In genomic region chr2:130911691-130912090, GRCm38 (mm10) we compare ENCODE assay signal across 25 mouse cellular contexts. TPM values are rescaled to one million over a fixed set of nuclear protein-coding genes. Genes with fewer than 3 reads are reported as not detected.
A peak's percentile ranks its signal among the peaks of the same experiment; 100 is the strongest.
DNase-seq lines count a peak whose midpoint lies in the region; ATAC-seq and TF ChIP-seq lines count a peak whose summit lies in the region.
"Had no signal": no experiment of that assay in that cellular context is flagged by ENCODE, and none has a peak within 500 bp of the region (broad histone marks: within the 10 kb centered on the region; RNA-seq: fewer than 3 reads in every experiment).

No protein-coding gene starts in this region.

- H3K27ac ChIP-seq in gastrocnemius, adult 2 months: peak overlapping the region; percentile 64
- H3K27ac ChIP-seq in kidney, adult 2 months (ENCODE audit: insufficient read depth, low read depth, low read length): no peak overlapping the region
- H3K27ac ChIP-seq in liver, adult 2 months (replicated peaks; ENCODE audit: insufficient read depth, low read depth, low read length): peak overlapping the region; percentile 83
- no peak overlapping the region for H3K27ac ChIP-seq in liver, embryonic 11.5 days (ENCODE audit: low read depth, low read length)
- H3K27ac ChIP-seq in midbrain, embryonic 11.5 days (ENCODE audit: low read depth, low read length): no peak overlapping the region
- no peak overlapping the region for H3K27ac ChIP-seq in midbrain, embryonic 16.5 days (ENCODE audit: low read length)
- H3K27ac ChIP-seq: embryonic facial prominence, embryonic 10.5 days; embryonic facial prominence, embryonic 12.5 days; forebrain, embryonic 13.5 days had no signal

- no peak for TF ChIP-seq CTCF in gastrocnemius, adult 2 months (IDR thresholded peaks at IDR 0.05)
- TF ChIP-seq CTCF in kidney, adult 2 months (conservative IDR thresholded peaks at IDR 0.05; ENCODE audit: insufficient read depth, insufficient read length, low read depth, low read length): no peak
- TF ChIP-seq CTCF in liver, adult 2 months (IDR thresholded peaks at IDR 0.05; ENCODE audit: low read depth, low read length): no peak

- no peaks in the 10 kb centered on the region for H3K27me3 ChIP-seq in kidney, adult 2 months (replicated peaks; ENCODE audit: control insufficient read depth, insufficient read depth, low read length)
- no peaks in the 10 kb centered on the region for H3K27me3 ChIP-seq in liver, adult 2 months (ENCODE audit: control insufficient read depth, insufficient read depth, low read length)
- H3K27me3 ChIP-seq in liver, embryonic 11.5 days (replicated peaks; ENCODE audit: control insufficient read depth, insufficient read depth, low read length): no peaks in the 10 kb centered on the region
- H3K27me3 ChIP-seq in midbrain, embryonic 11.5 days (ENCODE audit: control insufficient read depth, insufficient read depth, low read length): no peaks in the 10 kb centered on the region
- H3K27me3 ChIP-seq in midbrain, embryonic 16.5 days (ENCODE audit: control insufficient read depth, insufficient read depth, low read depth, low read length): no peaks in the 10 kb centered on the region
- H3K27me3 ChIP-seq: CH12.LX; embryonic facial prominence, embryonic 12.5 days; forebrain, embryonic 13.5 days; Patski had no signal

- no peaks in the 10 kb centered on the region for H3K36me3 ChIP-seq in kidney, adult 2 months (ENCODE audit: control insufficient read depth, insufficient read depth, low read length)
- H3K36me3 ChIP-seq in liver, adult 2 months (ENCODE audit: control insufficient read depth, insufficient read depth, low read length): peaks cover 6% of the 10 kb centered on the region
- H3K36me3 ChIP-seq in liver, embryonic 11.5 days (ENCODE audit: control insufficient read depth, insufficient read depth, low read length): no peaks in the 10 kb centered on the region
- H3K36me3 ChIP-seq in midbrain, embryonic 11.5 days (ENCODE audit: control insufficient read depth, insufficient read depth, low read length): no peaks in the 10 kb centered on the region
- no peaks in the 10 kb centered on the region for H3K36me3 ChIP-seq in midbrain, embryonic 16.5 days (ENCODE audit: control insufficient read depth, insufficient read depth, low read length)
- H3K36me3 ChIP-seq: embryonic facial prominence, embryonic 10.5 days; embryonic facial prominence, embryonic 12.5 days had no signal

- 50% methylated on average over 1 of the region's 1 CpGs for WGBS in kidney, adult 2 months
- WGBS in liver, adult 2 months: 11% methylated on average over 1 of the region's 1 CpGs
- 68% methylated on average over 1 of the region's 1 CpGs for WGBS in liver, embryonic 11.5 days
- WGBS in midbrain, embryonic 11.5 days: 81% methylated on average over 1 of the region's 1 CpGs
- WGBS in midbrain, embryonic 16.5 days: 69% methylated on average over 1 of the region's 1 CpGs

- TF ChIP-seq POLR2A in kidney, adult 2 months (IDR thresholded peaks at IDR 0.05; ENCODE audit: low read depth, low read length): no peak
- no peak for TF ChIP-seq POLR2A in liver, adult 2 months (IDR thresholded peaks at IDR 0.05; ENCODE audit: extremely low read depth, insufficient read depth, low read length)

- intact Hi-C loops in gastrocnemius, adult 2 months (cut with DNase I): no loop called here

- H3K4me1 ChIP-seq in kidney, adult 2 months (ENCODE audit: control insufficient read depth, insufficient read depth, low read length): peaks cover 24% of the 10 kb centered on the region
- H3K4me1 ChIP-seq in liver, adult 2 months (ENCODE audit: control insufficient read depth, insufficient read depth, low read length): peaks cover 35% of the 10 kb centered on the region
- peaks cover 10% of the 10 kb centered on the region for H3K4me1 ChIP-seq in liver, embryonic 11.5 days (replicated peaks; ENCODE audit: control insufficient read depth, insufficient read depth, low read length)
- H3K4me1 ChIP-seq in midbrain, embryonic 11.5 days (ENCODE audit: control insufficient read depth, insufficient read depth, low read length): peaks cover 8% of the 10 kb centered on the region
- H3K4me1 ChIP-seq in midbrain, embryonic 16.5 days (ENCODE audit: control insufficient read depth, insufficient read depth, low read length): peaks cover 16% of the 10 kb centered on the region

- H3K9ac ChIP-seq in liver, adult 2 months (ENCODE audit: low read depth, low read length): no peak overlapping the region
- H3K9ac ChIP-seq in liver, embryonic 11.5 days (ENCODE audit: low read depth, low read length): no peak overlapping the region
- no peak overlapping the region for H3K9ac ChIP-seq in midbrain, embryonic 11.5 days (ENCODE audit: low read length)
- H3K9ac ChIP-seq in midbrain, embryonic 16.5 days (ENCODE audit: low read depth, low read length): no peak overlapping the region
- H3K9ac ChIP-seq: embryonic facial prominence, embryonic 12.5 days; forebrain, embryonic 13.5 days had no signal

- no peak for DNase-seq in gastrocnemius, adult 2 months
- no peak for DNase-seq in gastrocnemius, postnatal 10 days
- DNase-seq in kidney, adult 2 months: peak; percentile 48
- no peak for DNase-seq in kidney, adult 8-10 months
- peak; percentile 92 for DNase-seq in liver, adult 2 months (ENCODE audit: extremely low read depth, low read depth, low spot score)
- DNase-seq in liver, embryonic 11.5 days (ENCODE audit: low spot score): no peak
- DNase-seq in midbrain, embryonic 11.5 days (ENCODE audit: low spot score, missing footprints): peak; percentile 19
- DNase-seq: adrenal gland, adult 8-10 months; adrenal gland, postnatal 14 days; adrenal gland, postnatal 36 days; B cell, adult 2 months; cerebellum, adult 11-12 months; cerebellum, adult 2 months; cerebellum, adult 9-10 months; cerebellum, postnatal 10 days; cerebellum, postnatal 25 days had no signal

- no peak overlapping the region for H3K4me2 ChIP-seq in liver, embryonic 11.5 days
- no peak overlapping the region for H3K4me2 ChIP-seq in midbrain, embryonic 11.5 days
- H3K4me2 ChIP-seq in midbrain, embryonic 16.5 days (ENCODE audit: low read length): no peak overlapping the region
- H3K4me2 ChIP-seq: embryonic facial prominence, embryonic 12.5 days; forebrain, embryonic 13.5 days had no signal

- no peaks in the 10 kb centered on the region for H3K9me3 ChIP-seq in liver, embryonic 11.5 days (ENCODE audit: control insufficient read depth, low read length)
- H3K9me3 ChIP-seq in midbrain, embryonic 11.5 days (ENCODE audit: control insufficient read depth, low read length): no peaks in the 10 kb centered on the region
- no peaks in the 10 kb centered on the region for H3K9me3 ChIP-seq in midbrain, embryonic 16.5 days (replicated peaks; ENCODE audit: control insufficient read depth, low read length, poor library complexity, severe bottlenecking)
- H3K9me3 ChIP-seq: embryonic facial prominence, embryonic 10.5 days; embryonic facial prominence, embryonic 12.5 days; forebrain, embryonic 13.5 days; G1E had no signal

- ATAC-seq in liver, embryonic 11.5 days (replicated peaks; ENCODE audit: low FRiP score): no peak
- ATAC-seq in midbrain, embryonic 11.5 days (ENCODE audit: low FRiP score): no peak
- no peak for ATAC-seq in midbrain, embryonic 16.5 days
- ATAC-seq: activated CD4-positive, CD25-positive, alpha-beta regulatory T cell, adult 4 months; CD4-positive, CD25-positive, alpha-beta regulatory T cell, adult 4 months; forebrain, embryonic 13.5 days; Patski had no signal

- H3K79me2 ChIP-seq in liver, adult 2 months (ENCODE audit: control insufficient read depth, insufficient read depth, low read length): peaks cover 51% of the 10 kb centered on the region

- H3K4me3 ChIP-seq in gastrocnemius, adult 2 months: no peak overlapping the region
- no peak overlapping the region for H3K4me3 ChIP-seq in kidney, adult 2 months (ENCODE audit: insufficient read depth, low read depth, low read length)
- no peak overlapping the region for H3K4me3 ChIP-seq in liver, adult 2 months (ENCODE audit: insufficient read depth, low read depth, low read length)
- no peak overlapping the region for H3K4me3 ChIP-seq in liver, embryonic 11.5 days (ENCODE audit: low read depth, low read length)
- H3K4me3 ChIP-seq in midbrain, embryonic 11.5 days (ENCODE audit: low read depth, low read length): no peak overlapping the region
- no peak overlapping the region for H3K4me3 ChIP-seq in midbrain, embryonic 16.5 days (ENCODE audit: low read depth, low read length)
- H3K4me3 ChIP-seq: embryonic facial prominence, embryonic 10.5 days; embryonic facial prominence, embryonic 12.5 days; forebrain, embryonic 13.5 days had no signal

RNA-seq across cellular contexts. Expression of gene Atrn, which starts 5.4 kb away (rescaled TPM):
- 10 to 100 TPM; 14.1 to 15.3 TPM for total RNA-seq in gastrocnemius, adult 2 months (2021)
- 10 to 100 TPM; 20.5 to 24.6 TPM for total RNA-seq in gastrocnemius, postnatal 10 days (2021)
- 14.5 and 14.9 TPM in 2 replicates for polyA plus RNA-seq in kidney, adult 2 months (2012; rRNA removed)
- 27.2 and 32.6 TPM in 2 replicates for total RNA-seq in liver, adult 2 months (2014; rRNA removed)
- polyA plus RNA-seq in liver, adult 2 months (2012; rRNA removed): 13.5 and 16.6 TPM in 2 replicates
- 5.3 and 7.0 TPM in 2 replicates for polyA plus RNA-seq in liver, embryonic 11.5 days (2014; fragmentation: Nextera tagmentation; extraction: Ambion mirVana)
- 9.2 and 9.9 TPM in 2 replicates for polyA plus RNA-seq in midbrain, embryonic 11.5 days (2014; fragmentation: Nextera tagmentation; extraction: Ambion mirVana)
- 15.0 TPM in 2 replicates for polyA plus RNA-seq in midbrain, embryonic 16.5 days (2015; fragmentation: Nextera tagmentation; extraction: Ambion mirVana)

RNA-seq across cellular contexts. Expression of gene 4930402H24Rik, which starts 5.5 kb away (rescaled TPM):
- total RNA-seq in gastrocnemius, adult 2 months (2021): 1 to 10 TPM; 3.1 to 5.0 TPM
- total RNA-seq in gastrocnemius, postnatal 10 days (2021): 10 to 100 TPM; 10.1 to 12.8 TPM
- polyA plus RNA-seq in kidney, adult 2 months (2012; rRNA removed): 70.2 and 91.4 TPM in 2 replicates
- total RNA-seq in liver, adult 2 months (2014; rRNA removed): 14.8 and 19.9 TPM in 2 replicates
- 15.4 and 18.2 TPM in 2 replicates for polyA plus RNA-seq in liver, adult 2 months (2012; rRNA removed)
- 15.4 and 20.6 TPM in 2 replicates for polyA plus RNA-seq in liver, embryonic 11.5 days (2014; fragmentation: Nextera tagmentation; extraction: Ambion mirVana)
- 49.6 and 54.8 TPM in 2 replicates for polyA plus RNA-seq in midbrain, embryonic 11.5 days (2014; fragmentation: Nextera tagmentation; extraction: Ambion mirVana)
- polyA plus RNA-seq in midbrain, embryonic 16.5 days (2015; fragmentation: Nextera tagmentation; extraction: Ambion mirVana): 98.1 and 108 TPM in 2 replicates

Comparison
In these comparisons a context has a peak if more than half of its experiments do, and no peak if none do; other contexts are left out.
1. DNase-seq: peak in kidney, adult 2 months (single experiment), liver, adult 2 months (single experiment) and midbrain, embryonic 11.5 days (single experiment); none in gastrocnemius, adult 2 months (single experiment), gastrocnemius, postnatal 10 days (single experiment), kidney, adult 8-10 months (0 of 2) and liver, embryonic 11.5 days (single experiment).
2. H3K27ac ChIP-seq: peak in gastrocnemius, adult 2 months (single experiment) and liver, adult 2 months (single experiment); none in kidney, adult 2 months (single experiment), liver, embryonic 11.5 days (single experiment), midbrain, embryonic 11.5 days (single experiment) and midbrain, embryonic 16.5 days (single experiment).